Comparison of ENCODE assay signal across 33 mouse cellular contexts in the genomic region with DNA sequence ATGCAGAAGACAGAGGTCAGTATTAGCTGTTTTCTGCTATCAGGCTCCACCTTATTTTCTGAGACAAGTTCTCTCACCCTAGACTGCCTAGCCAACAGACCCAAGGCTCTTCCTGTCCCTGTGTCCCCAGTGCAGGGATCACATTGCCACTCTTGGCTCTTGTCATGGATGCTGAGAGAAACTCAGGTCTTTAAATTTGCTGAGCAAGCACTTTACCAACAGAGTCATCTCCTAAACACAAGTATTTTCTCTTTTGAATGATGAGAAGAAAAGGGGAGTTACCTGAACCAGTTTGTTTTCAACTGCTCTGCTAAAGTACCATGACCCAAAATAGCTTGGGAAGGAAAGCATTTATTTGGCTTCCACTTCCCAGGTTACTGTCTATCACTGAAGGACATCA.
"Had no signal": no experiment of that assay in that cellular context is flagged by ENCODE, and none has a peak within 500 bp of the region (broad histone marks: within the 10 kb centered on the region; RNA-seq: fewer than 3 reads in every experiment).

No protein-coding gene starts in this region.

- H3K4me2 ChIP-seq: limb, embryonic 12.5 days; limb, embryonic 13.5 days; limb, embryonic 15.5 days; liver, embryonic 11.5 days; liver, embryonic 12.5 days; liver, embryonic 13.5 days; liver, embryonic 15.5 days; lung, embryonic 14.5 days; lung, embryonic 15.5 days; midbrain, embryonic 11.5 days; midbrain, embryonic 12.5 days; midbrain, embryonic 13.5 days; midbrain, embryonic 15.5 days; neural tube, embryonic 12.5 days; neural tube, embryonic 13.5 days had no signal

- H3K27ac ChIP-seq: limb, embryonic 10.5 days; limb, embryonic 12.5 days; limb, embryonic 13.5 days; limb, embryonic 15.5 days; liver, embryonic 12.5 days; liver, embryonic 13.5 days; liver, embryonic 14.5 days; liver, embryonic 15.5 days; lung, embryonic 15.5 days; macrophage; midbrain, embryonic 10.5 days; midbrain, embryonic 12.5 days; midbrain, embryonic 13.5 days; midbrain, embryonic 15.5 days; neural tube, embryonic 12.5 days; neural tube, embryonic 13.5 days had no signal

- DNase-seq: left cerebral cortex, postnatal 4 days; liver; liver, embryonic 13.5 days; liver, postnatal 0 days; lung, adult 18-20 months; lung, adult 2 months; lung, embryonic 14.5 days; lung, postnatal 10 days; lung, postnatal 14 days; lung, postnatal 36 days; lung, postnatal 4 days; midbrain, embryonic 14.5 days had no signal

- ATAC-seq: liver, embryonic 12.5 days; liver, postnatal 0 days; lung, postnatal 0 days; midbrain, embryonic 13.5 days; midbrain, embryonic 15.5 days; midbrain, embryonic 16.5 days had no signal

- H3K9ac ChIP-seq: limb, embryonic 12.5 days; limb, embryonic 13.5 days; limb, embryonic 15.5 days; liver, embryonic 12.5 days; liver, embryonic 13.5 days; liver, embryonic 14.5 days; liver, embryonic 15.5 days; liver, postnatal 0 days; lung, embryonic 14.5 days; lung, embryonic 15.5 days; midbrain, embryonic 12.5 days; midbrain, embryonic 13.5 days; midbrain, embryonic 15.5 days; neural tube, embryonic 12.5 days; neural tube, embryonic 13.5 days had no signal

- H3K27me3 ChIP-seq: limb, embryonic 12.5 days; limb, embryonic 13.5 days; limb, embryonic 15.5 days; liver, embryonic 12.5 days; liver, embryonic 13.5 days; liver, embryonic 15.5 days; lung, embryonic 15.5 days; megakaryocyte, embryonic 14.5 days; midbrain, embryonic 12.5 days; midbrain, embryonic 13.5 days; midbrain, embryonic 15.5 days; neural tube, embryonic 12.5 days; neural tube, embryonic 13.5 days had no signal

- H3K36me3 ChIP-seq: limb, embryonic 10.5 days; limb, embryonic 12.5 days; limb, embryonic 13.5 days; limb, embryonic 15.5 days; liver, embryonic 12.5 days; liver, embryonic 13.5 days; liver, embryonic 15.5 days; lung, embryonic 15.5 days; midbrain, embryonic 10.5 days; midbrain, embryonic 12.5 days; midbrain, embryonic 13.5 days; midbrain, embryonic 15.5 days; neural tube, embryonic 12.5 days; neural tube, embryonic 13.5 days had no signal

- H3K4me3 ChIP-seq: limb, embryonic 10.5 days; limb, embryonic 12.5 days; limb, embryonic 13.5 days; limb, embryonic 15.5 days; liver, embryonic 12.5 days; liver, embryonic 13.5 days; liver, embryonic 15.5 days; lung, embryonic 15.5 days; megakaryocyte, embryonic 14.5 days; midbrain, embryonic 10.5 days; midbrain, embryonic 12.5 days; midbrain, embryonic 13.5 days; midbrain, embryonic 15.5 days; myocyte; neural tube, embryonic 12.5 days; neural tube, embryonic 13.5 days had no signal

- H3K9me3 ChIP-seq: limb, embryonic 10.5 days; limb, embryonic 13.5 days; limb, embryonic 15.5 days; liver, embryonic 13.5 days; liver, embryonic 15.5 days; lung, embryonic 15.5 days; midbrain, embryonic 13.5 days; midbrain, embryonic 15.5 days; neural tube, embryonic 12.5 days had no signal

- H3K4me1 ChIP-seq: liver, embryonic 12.5 days; liver, embryonic 13.5 days; liver, embryonic 15.5 days; lung, embryonic 15.5 days; megakaryocyte, embryonic 14.5 days; midbrain, embryonic 10.5 days; midbrain, embryonic 12.5 days; midbrain, embryonic 13.5 days; midbrain, embryonic 15.5 days; neural tube, embryonic 12.5 days; neural tube, embryonic 13.5 days had no signal
